In genomic region chr12:8708876-8709275, GRCm38 (mm10) we compare ENCODE assay signal across 15 mouse cellular contexts.
"Had no signal": no experiment of that assay in that cellular context is flagged by ENCODE, and none has a peak within 500 bp of the region (broad histone marks: within the 10 kb centered on the region; RNA-seq: fewer than 3 reads in every experiment).

No protein-coding gene starts in this region.

- H3K27me3 ChIP-seq: megakaryocyte, embryonic 14.5 days; midbrain, embryonic 13.5 days; midbrain, embryonic 15.5 days; neural tube, embryonic 12.5 days; stomach, embryonic 15.5 days had no signal

- H3K4me3 ChIP-seq: megakaryocyte, embryonic 14.5 days; midbrain, embryonic 10.5 days; midbrain, embryonic 13.5 days; midbrain, embryonic 15.5 days; neural tube, embryonic 12.5 days; stomach, embryonic 15.5 days had no signal

- H3K4me2 ChIP-seq: lung, embryonic 14.5 days; midbrain, embryonic 13.5 days; midbrain, embryonic 15.5 days; neural tube, embryonic 12.5 days; stomach, embryonic 15.5 days had no signal

- H3K27ac ChIP-seq: liver, embryonic 14.5 days; midbrain, embryonic 10.5 days; midbrain, embryonic 13.5 days; midbrain, embryonic 15.5 days; neural tube, embryonic 12.5 days; stomach, embryonic 15.5 days; stomach, postnatal 0 days had no signal

- H3K9ac ChIP-seq: liver, embryonic 14.5 days; lung, embryonic 14.5 days; midbrain, embryonic 13.5 days; midbrain, embryonic 15.5 days; neural tube, embryonic 12.5 days; stomach, embryonic 15.5 days had no signal

- ATAC-seq: midbrain, embryonic 13.5 days; midbrain, embryonic 15.5 days had no signal

- H3K4me1 ChIP-seq: midbrain, embryonic 10.5 days; midbrain, embryonic 13.5 days; midbrain, embryonic 15.5 days; neural tube, embryonic 12.5 days; stomach, embryonic 15.5 days had no signal

- H3K9me3 ChIP-seq: megakaryocyte, embryonic 14.5 days; midbrain, embryonic 10.5 days; midbrain, embryonic 13.5 days; midbrain, embryonic 15.5 days; neural tube, embryonic 12.5 days; stomach, embryonic 15.5 days had no signal

- DNase-seq: lung, adult 18-20 months; lung, embryonic 14.5 days; lung, postnatal 10 days; lung, postnatal 4 days; right cerebral cortex, postnatal 14 days; thymus, adult 2 months; thymus, postnatal 36 days had no signal
